Mouse (Mus musculus) heart, postnatal 0 days (tissue): ENCODE measurements around the gene Dusp6. TPM values are rescaled to one million over a fixed set of nuclear protein-coding genes. Genes with fewer than 3 reads are reported as not detected.

Experiments
- ATAC-seq: fragments of 200-750 bp; cut with Nextera tagmentation; 2 replicates; pipeline ENCODE4 v1.8.0; 2017; ENCODE audit warnings: low read depth, moderate number of reproducible peaks, moderate library complexity; ENCODE audit not compliant: insufficient read depth
- DNase-seq: peaks from one replicate; pipeline ENCODE4 v3.0.0-alpha.2; 2016; ENCODE audit warnings: low spot score
- H3K27ac ChIP-seq: fragments of 300-500 bp; sonication (generic); 2 replicates; pipeline ENCODE4 v1.5.1; 2014; ENCODE audit warnings: low read depth, mild to moderate bottlenecking
- H3K27me3 ChIP-seq: fragments of 300-500 bp; sonication (generic); 2 replicates; pipeline ENCODE4 v1.6.1; 2014; ENCODE audit warnings: low read length, mixed read lengths; ENCODE audit not compliant: control insufficient read depth, insufficient read depth
- H3K36me3 ChIP-seq: fragments of 300-500 bp; sonication (generic); replicated peaks from 2 replicates; pipeline ENCODE4 v1.6.1; 2014; ENCODE audit warnings: low read length, mixed read lengths; ENCODE audit not compliant: control insufficient read depth, insufficient read depth
- H3K4me1 ChIP-seq: fragments of 300-500 bp; sonication (generic); 2 replicates; pipeline ENCODE4 v1.6.1; 2014; ENCODE audit warnings: antibody characterized with exemption; ENCODE audit not compliant: control insufficient read depth, insufficient read depth
- H3K4me2 ChIP-seq: fragments of 300-500 bp; sonication (generic); 2 replicates; pipeline ENCODE4 v1.6.1; 2014; ENCODE audit warnings: low read depth, mild to moderate bottlenecking, low read length, moderate library complexity
- H3K4me3 ChIP-seq: fragments of 300-500 bp; sonication (generic); 2 replicates; pipeline ENCODE4 v1.5.1; 2014; ENCODE audit warnings: low read depth, low read length
- H3K9ac ChIP-seq: fragments of 300-500 bp; sonication (generic); replicated peaks from 2 replicates; pipeline ENCODE4 v1.6.1; 2014; ENCODE audit warnings: low read depth, low read length, mixed read lengths
- H3K9me3 ChIP-seq: fragments of 300-500 bp; sonication (generic); replicated peaks from 2 replicates; pipeline ENCODE4 v1.6.1; 2016; ENCODE audit warnings: low read length; ENCODE audit not compliant: control insufficient read depth
- CTCF ChIP-seq: IDR thresholded peaks from 2 replicates; pipeline ENCODE4 v1.5.1; 2016; ENCODE audit warnings: antibody characterized with exemption, control low read depth, low read depth
- EP300 ChIP-seq: IDR thresholded peaks from 2 replicates; pipeline ENCODE4 v1.6.1; 2016; ENCODE audit warnings: antibody characterized with exemption, low read depth
- whole genome bisulfite sequencing: fragments of 180-500 bp; shearing (Covaris S2); extraction: QIAGEN DNeasy Blood & Tissue Kit; methylation state at CpG from one replicate; pipeline ENCODE4 v1.1.7; 2014; 5-methylcytosine and 5-hydroxymethylcytosine counted together
- polyA plus RNA-seq: library from polyadenylated mRNA; unstranded; fragments of >200 nt; fragmentation: Nextera tagmentation; extraction: Ambion mirVana; gene quantifications from 2 replicates; pipeline ENCODE4 v1.2.1, GENCODE M21; 2015
- total RNA-seq: library from RNA; depleted of rRNA; stranded (reverse); fragments of >200 nt; gene quantifications from 2 replicates; pipeline ENCODE4 v1.2.3, GENCODE M21; 2014; ENCODE audit warnings: low replicate concordance

The Dusp6 gene
- total and polyA plus RNA-seq, 2 experiments from 2014 or later = 23.2 to 73.6 TPM

- TF ChIP-seq CTCF (no peak), EP300 (no peak)
- peak overlapping the region; percentile 3; the same call in 1 of the 2 replicates for H3K4me2 ChIP-seq
- H3K9ac ChIP-seq = no peak overlapping the region
- H3K27me3 ChIP-seq = no peaks in the 10 kb centered on the region
- no peaks in the 10 kb centered on the region for H3K36me3 ChIP-seq
- 53% methylated on average over 16 of the region's 16 CpGs for WGBS
- no peaks in the 10 kb centered on the region for H3K9me3 ChIP-seq
- no peak overlapping the region for H3K4me3 ChIP-seq
- DNase-seq (no peak), ATAC-seq (peak; percentile 20; the same call in 1 of the 2 replicates)
- H3K27ac ChIP-seq = peak overlapping the region; percentile 56; the same call in 1 of the 2 replicates
- H3K4me1 ChIP-seq = no peaks in the 10 kb centered on the region
These were observed 21.0 kb upstream of the Dusp6 start for GRCm38 (mm10) chr10:99241829-99242711.

DNA sequence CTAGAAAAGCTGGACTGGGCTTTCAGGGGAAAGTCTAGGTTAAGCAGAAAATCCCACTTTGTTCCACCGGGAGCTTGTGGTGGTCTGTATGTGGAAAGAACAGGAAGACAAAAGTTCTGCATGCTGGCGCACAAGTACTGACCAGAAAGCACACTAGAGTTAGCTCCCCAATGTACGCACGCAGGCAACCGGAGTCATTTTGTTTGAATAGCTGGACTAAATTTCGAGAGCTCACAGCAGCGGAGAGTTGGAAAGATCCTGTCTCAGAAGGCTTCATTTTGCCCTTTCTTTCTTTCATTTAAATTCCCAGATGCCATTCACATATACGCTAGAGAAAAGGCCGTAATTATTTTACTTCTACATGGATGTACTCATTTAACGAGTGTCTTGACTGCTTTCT, 20.3 kb upstream of the Dusp6 start:
- Histone ChIP-seq H3K4me2 (no peak overlapping the region), H3K36me3 (no peaks in the 10 kb centered on the region), H3K27ac (peak overlapping the region; percentile 23; the same call in 1 of the 2 replicates), H3K4me3 (no peak overlapping the region), H3K9ac (no peak overlapping the region), H3K4me1 (no peaks in the 10 kb centered on the region), H3K27me3 (no peaks in the 10 kb centered on the region), H3K9me3 (no peaks in the 10 kb centered on the region)
- DNase-seq (no peak), ATAC-seq (no peak)
- WGBS = 83% methylated on average over 10 of the region's 10 CpGs
- TF ChIP-seq EP300 = no peak
- no peak for TF ChIP-seq CTCF

DNA sequence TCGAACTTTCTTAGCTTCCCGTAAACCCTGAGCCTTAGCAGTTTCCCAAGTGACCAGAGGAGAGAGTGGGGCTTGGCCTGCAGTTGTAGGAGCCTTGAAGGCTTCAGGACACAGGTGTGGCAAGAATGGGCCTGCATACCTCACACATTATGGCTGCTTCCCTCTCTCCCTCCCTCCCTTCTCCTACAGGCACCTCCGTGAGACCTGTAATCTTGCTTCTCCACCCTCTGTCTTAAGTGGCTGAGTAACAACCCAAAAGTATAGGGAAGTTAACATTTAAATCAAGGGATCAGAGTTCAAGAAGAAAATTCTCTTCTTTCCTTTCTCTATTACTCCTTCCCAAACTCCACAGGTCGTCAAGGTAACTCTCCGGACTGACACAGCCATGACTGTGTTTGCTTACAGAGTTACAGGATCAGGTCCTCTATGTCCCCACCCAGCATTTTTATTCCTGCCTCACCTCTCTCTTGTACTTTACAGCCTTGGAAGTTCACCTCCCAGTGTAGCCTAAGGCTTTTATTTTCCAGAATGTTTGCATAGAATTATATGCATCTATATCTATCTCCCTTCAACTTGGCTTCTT, 19.0 kb upstream of the Dusp6 start:
- no peaks in the 10 kb centered on the region for H3K36me3 ChIP-seq
- DNase-seq (no peak), ATAC-seq (no peak)
- H3K9ac ChIP-seq = no peak overlapping the region
- H3K27ac ChIP-seq = no peak overlapping the region
- no peaks in the 10 kb centered on the region for H3K27me3 ChIP-seq
- H3K4me2 ChIP-seq = no peak overlapping the region
- no peak overlapping the region for H3K4me3 ChIP-seq
- TF ChIP-seq EP300 (no peak), CTCF (no peak)
- no peaks in the 10 kb centered on the region for H3K4me1 ChIP-seq
- WGBS = 73% methylated on average over 5 of the region's 5 CpGs
- no peaks in the 10 kb centered on the region for H3K9me3 ChIP-seq

DNA sequence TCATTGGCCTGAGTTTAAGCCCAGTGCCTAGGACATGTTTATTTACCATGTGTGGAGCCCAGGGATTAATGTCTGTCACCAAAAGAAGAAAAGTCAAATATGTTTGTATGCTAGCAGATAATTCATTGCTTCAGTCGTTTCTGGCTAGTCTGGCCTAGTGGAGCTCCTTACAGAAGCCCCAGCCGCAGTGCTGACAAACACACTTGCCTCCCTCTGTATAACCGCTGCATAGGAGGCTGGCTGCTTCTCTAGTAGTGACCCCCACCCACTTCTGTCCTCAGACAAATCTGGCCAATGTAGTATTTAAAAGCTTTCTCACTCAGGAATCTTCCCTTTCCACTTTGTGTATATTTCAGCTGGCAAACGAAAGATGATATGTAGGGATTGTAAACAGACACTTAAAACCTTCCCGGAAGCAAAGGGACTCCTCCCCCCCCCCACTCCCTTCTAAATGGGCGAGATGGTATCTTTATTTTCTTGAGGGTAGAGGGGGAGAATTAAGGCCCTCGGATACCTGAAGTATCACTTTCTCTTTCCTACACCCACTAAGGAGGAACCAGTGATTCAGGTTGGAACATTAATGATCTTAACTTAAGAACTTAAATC, 18.3 kb upstream of the Dusp6 start:
- no peak overlapping the region for H3K4me3 ChIP-seq
- DNase-seq = no peak
- WGBS = 46% methylated on average over 7 of the region's 7 CpGs
- ATAC-seq = no peak
- no peak overlapping the region for H3K4me2 ChIP-seq
- no peaks in the 10 kb centered on the region for H3K9me3 ChIP-seq
- H3K9ac ChIP-seq = no peak overlapping the region
- H3K27me3 ChIP-seq = no peaks in the 10 kb centered on the region
- H3K27ac ChIP-seq = no peak overlapping the region
- no peaks in the 10 kb centered on the region for H3K36me3 ChIP-seq
- no peaks in the 10 kb centered on the region for H3K4me1 ChIP-seq
- TF ChIP-seq CTCF (no peak), EP300 (no peak)

DNA sequence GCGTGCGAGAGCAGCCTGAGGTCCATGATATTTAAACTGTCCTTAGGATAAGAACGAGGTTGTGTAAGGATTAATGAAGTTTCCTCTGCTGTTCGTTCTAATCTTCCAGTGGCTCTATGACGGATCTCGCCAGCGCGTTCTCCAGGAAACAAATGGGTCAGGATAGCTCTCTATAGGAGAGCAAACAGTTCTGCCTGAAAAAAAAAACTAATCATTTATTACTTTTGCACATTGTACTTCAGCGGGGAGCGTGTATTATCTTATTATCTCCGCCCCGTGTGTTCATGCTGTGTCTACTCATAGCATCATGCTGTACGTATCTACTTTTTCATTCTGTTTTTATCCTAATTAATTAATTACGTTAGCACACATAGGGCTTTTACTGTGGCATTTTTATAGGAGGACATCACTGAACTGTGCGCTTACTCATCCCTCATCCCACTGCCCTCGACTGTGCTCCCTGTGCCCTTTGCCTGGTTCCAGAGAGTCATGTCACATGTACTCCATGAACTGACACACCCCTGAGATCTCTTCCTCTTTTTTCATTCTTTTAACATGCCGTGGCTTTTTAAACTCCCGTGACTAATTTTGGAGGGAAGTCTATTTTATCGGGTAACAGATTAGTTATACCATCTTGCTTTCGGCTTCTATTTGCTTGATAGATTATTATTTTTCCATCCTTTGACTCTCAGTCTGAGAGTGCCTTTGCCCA, 16.1 kb upstream of the Dusp6 start:
- peaks cover 11% of the 10 kb centered on the region for H3K4me1 ChIP-seq
- no peak overlapping the region for H3K4me2 ChIP-seq
- DNase-seq (no peak), ATAC-seq (no peak)
- H3K9ac ChIP-seq = no peak overlapping the region
- TF ChIP-seq EP300 (no peak), CTCF (no peak)
- no peaks in the 10 kb centered on the region for H3K36me3 ChIP-seq
- H3K9me3 ChIP-seq = no peaks in the 10 kb centered on the region
- no peaks in the 10 kb centered on the region for H3K27me3 ChIP-seq
- WGBS = 80% methylated on average over 20 of the region's 20 CpGs
- H3K4me3 ChIP-seq = no peak overlapping the region
- H3K27ac ChIP-seq = no peak overlapping the region
